Comparison of ENCODE assay signal across 10 mouse cellular contexts in the genomic region with DNA sequence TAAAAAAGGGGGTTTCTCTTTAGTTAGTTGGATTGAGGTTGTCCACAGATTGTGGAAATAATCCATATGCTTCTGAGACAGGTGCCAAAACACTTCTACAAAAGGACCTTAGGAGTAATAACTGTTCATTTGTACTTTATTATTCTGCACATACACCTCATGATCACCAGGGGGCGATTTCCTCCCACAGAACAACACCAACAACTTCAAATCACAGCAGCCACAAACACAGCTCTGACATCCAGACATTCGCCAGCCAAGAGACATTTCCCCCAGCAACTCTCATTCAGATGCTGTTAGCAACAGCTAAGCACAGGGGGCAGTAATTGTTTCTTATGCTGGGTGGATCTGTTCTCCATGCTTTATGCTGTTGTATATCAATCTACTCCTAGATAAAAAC. TPM values are rescaled to one million over a fixed set of nuclear protein-coding genes. Genes with fewer than 3 reads are reported as not detected.
A peak's percentile ranks its signal among the peaks of the same experiment; 100 is the strongest.
DNase-seq lines count a peak whose midpoint lies in the region; ATAC-seq and TF ChIP-seq lines count a peak whose summit lies in the region.
"Had no signal": no experiment of that assay in that cellular context is flagged by ENCODE, and none has a peak within 500 bp of the region (broad histone marks: within the 10 kb centered on the region; RNA-seq: fewer than 3 reads in every experiment).

No protein-coding gene starts in this region.

- H3K4me3 ChIP-seq in liver, embryonic 14.5 days (ENCODE audit: insufficient read depth in 1 of 2, low read depth in 2 of 2, low read length in 2 of 2): no peak overlapping the region
- H3K4me3 ChIP-seq in liver, embryonic 12.5 days: no peak overlapping the region
- no peak overlapping the region for H3K4me3 ChIP-seq in midbrain, embryonic 12.5 days
- H3K4me3 ChIP-seq: embryonic facial prominence, embryonic 12.5 days; liver, embryonic 15.5 days had no signal

- H3K4me2 ChIP-seq in liver, embryonic 14.5 days (ENCODE audit: low read depth): no peak overlapping the region
- H3K4me2 ChIP-seq in liver, embryonic 12.5 days: no peak overlapping the region
- no peak overlapping the region for H3K4me2 ChIP-seq in midbrain, embryonic 12.5 days (replicated peaks)
- H3K4me2 ChIP-seq: embryonic facial prominence, embryonic 12.5 days; liver, embryonic 15.5 days had no signal

- intact Hi-C loops in heart, postnatal 14 days (cut with DNase I): loop anchor here (5.0 to 10.0 kb wide), 3 partner anchors 34 to 162 kb away; a partner anchor contains a TSS

- no peaks in the 10 kb centered on the region for H3K9me3 ChIP-seq in liver, embryonic 14.5 days (ENCODE audit: control insufficient read depth, low read length)
- no peaks in the 10 kb centered on the region for H3K9me3 ChIP-seq in liver, embryonic 12.5 days (replicated peaks)
- H3K9me3 ChIP-seq in midbrain, embryonic 12.5 days: no peaks in the 10 kb centered on the region
- H3K9me3 ChIP-seq: embryonic facial prominence, embryonic 12.5 days; liver, embryonic 15.5 days had no signal

- H3K27ac ChIP-seq in liver, embryonic 14.5 days: no peak overlapping the region
- no peak overlapping the region for H3K27ac ChIP-seq in liver, embryonic 12.5 days
- no peak overlapping the region for H3K27ac ChIP-seq in midbrain, embryonic 12.5 days (replicated peaks)
- H3K27ac ChIP-seq: embryonic facial prominence, embryonic 12.5 days; liver, embryonic 15.5 days had no signal

- no peaks in the 10 kb centered on the region for H3K36me3 ChIP-seq in liver, embryonic 14.5 days (replicated peaks; ENCODE audit: control insufficient read depth, insufficient read depth, low read depth)
- H3K36me3 ChIP-seq in liver, embryonic 12.5 days: no peaks in the 10 kb centered on the region
- H3K36me3 ChIP-seq in midbrain, embryonic 12.5 days: no peaks in the 10 kb centered on the region
- H3K36me3 ChIP-seq: embryonic facial prominence, embryonic 12.5 days; liver, embryonic 15.5 days had no signal

- ATAC-seq in liver, embryonic 14.5 days (ENCODE audit: insufficient read depth): no peak
- ATAC-seq in liver, embryonic 12.5 days: no peak
- ATAC-seq in midbrain, embryonic 12.5 days (ENCODE audit: low FRiP score, low read depth): peak; percentile 63

- DNase-seq in liver, embryonic 14.5 days (ENCODE audit: low read depth in 3 of 3, low spot score in 3 of 3): no peak
- peak; percentile 87 for DNase-seq in NIH3T3 (ENCODE audit: low read depth)
- DNase-seq in embryo, embryonic 10 days (ENCODE audit: low spot score): peak; percentile 65
- peak; percentile 22 to 38 for DNase-seq in heart, postnatal 14 days
- peak; percentile 48 for DNase-seq in kidney, postnatal 14 days
- DNase-seq in yolk sac, embryonic 10.5 days (ENCODE audit: low spot score): peak; percentile 22

- 8% methylated on average over 2 of the region's 2 CpGs for WGBS in liver, embryonic 14.5 days (ENCODE audit: insufficient replicate concordance)
- 0% methylated on average over 2 of the region's 2 CpGs for WGBS in liver, embryonic 12.5 days (ENCODE audit: insufficient replicate concordance)
- WGBS in midbrain, embryonic 12.5 days: 5% methylated on average over 2 of the region's 2 CpGs

- no peaks in the 10 kb centered on the region for H3K4me1 ChIP-seq in liver, embryonic 14.5 days (replicated peaks; ENCODE audit: control insufficient read depth in 2 of 2, insufficient read depth in 2 of 2, low read length in 1 of 2)
- H3K4me1 ChIP-seq in liver, embryonic 12.5 days: no peaks in the 10 kb centered on the region
- H3K4me1 ChIP-seq in midbrain, embryonic 12.5 days: no peaks in the 10 kb centered on the region
- H3K4me1 ChIP-seq: embryonic facial prominence, embryonic 12.5 days; liver, embryonic 15.5 days had no signal

- TF ChIP-seq EP300 in liver, embryonic 14.5 days (IDR thresholded peaks at IDR 0.05; ENCODE audit: low read depth): no peak

- no peak overlapping the region for H3K9ac ChIP-seq in liver, embryonic 14.5 days (replicated peaks)
- no peak overlapping the region for H3K9ac ChIP-seq in liver, embryonic 12.5 days
- H3K9ac ChIP-seq in midbrain, embryonic 12.5 days (replicated peaks): no peak overlapping the region
- H3K9ac ChIP-seq: embryonic facial prominence, embryonic 12.5 days; liver, embryonic 15.5 days had no signal

- peak; percentile 57 for TF ChIP-seq CTCF in liver, embryonic 14.5 days (IDR thresholded peaks at IDR 0.05; ENCODE audit: low read depth)

- H3K27me3 ChIP-seq in liver, embryonic 14.5 days (ENCODE audit: control insufficient read depth, insufficient read depth, low read length): no peaks in the 10 kb centered on the region
- no peaks in the 10 kb centered on the region for H3K27me3 ChIP-seq in liver, embryonic 12.5 days (replicated peaks)
- H3K27me3 ChIP-seq in midbrain, embryonic 12.5 days: no peaks in the 10 kb centered on the region
- H3K27me3 ChIP-seq: embryonic facial prominence, embryonic 12.5 days; liver, embryonic 15.5 days had no signal

RNA-seq across cellular contexts. Expression of a gene that starts 5.3 kb away (rescaled TPM):
- not detected in 2 replicates for polyA plus RNA-seq in liver, embryonic 14.5 days (2012; rRNA removed)
- not detected in 2 replicates for polyA plus RNA-seq in liver, embryonic 14.5 days (2014; fragmentation: Nextera tagmentation; extraction: Ambion mirVana)
- not detected in 2 replicates for polyA plus RNA-seq in liver, embryonic 12.5 days (2016; fragmentation: Nextera tagmentation; extraction: Ambion mirVana)
- not detected for total RNA-seq in heart, postnatal 14 days (2021)
- not detected in 2 replicates for polyA plus RNA-seq in midbrain, embryonic 12.5 days (2016; fragmentation: Nextera tagmentation; extraction: Ambion mirVana)
- polyA plus RNA-seq: embryonic facial prominence, embryonic 12.5 days; liver, embryonic 15.5 days had no signal

RNA-seq across cellular contexts. Expression of a gene that starts 15.8 kb away (rescaled TPM):
- not detected in 2 replicates for polyA plus RNA-seq in liver, embryonic 14.5 days (2012; rRNA removed)
- polyA plus RNA-seq in liver, embryonic 14.5 days (2014; fragmentation: Nextera tagmentation; extraction: Ambion mirVana): not detected in 2 replicates
- polyA plus RNA-seq in liver, embryonic 12.5 days (2016; fragmentation: Nextera tagmentation; extraction: Ambion mirVana): not detected in 2 replicates
- not detected for total RNA-seq in heart, postnatal 14 days (2021)
- polyA plus RNA-seq in midbrain, embryonic 12.5 days (2016; fragmentation: Nextera tagmentation; extraction: Ambion mirVana): not detected in 2 replicates
- polyA plus RNA-seq: embryonic facial prominence, embryonic 12.5 days; liver, embryonic 15.5 days had no signal

RNA-seq across cellular contexts. Expression of a gene that starts 27.5 kb away (rescaled TPM):
- 4.0 and 5.9 TPM in 2 replicates for polyA plus RNA-seq in liver, embryonic 14.5 days (2012; rRNA removed)
- 1.8 and 2.0 TPM in 2 replicates for polyA plus RNA-seq in liver, embryonic 14.5 days (2014; fragmentation: Nextera tagmentation; extraction: Ambion mirVana)
- 0.63 and 0.76 TPM in 2 replicates for polyA plus RNA-seq in liver, embryonic 12.5 days (2016; fragmentation: Nextera tagmentation; extraction: Ambion mirVana)
- total RNA-seq in heart, postnatal 14 days (2021): 1 to 10 TPM; 6.6 to 7.1 TPM
- 0.43 and 0.48 TPM in 2 replicates for polyA plus RNA-seq in midbrain, embryonic 12.5 days (2016; fragmentation: Nextera tagmentation; extraction: Ambion mirVana)

RNA-seq across cellular contexts. Expression of a gene that starts 46.0 kb away (rescaled TPM):
- not detected in 2 replicates for polyA plus RNA-seq in liver, embryonic 14.5 days (2012; rRNA removed)
- polyA plus RNA-seq in liver, embryonic 14.5 days (2014; fragmentation: Nextera tagmentation; extraction: Ambion mirVana): not detected in 2 replicates
- polyA plus RNA-seq in liver, embryonic 12.5 days (2016; fragmentation: Nextera tagmentation; extraction: Ambion mirVana): not detected in 2 replicates
- not detected for total RNA-seq in heart, postnatal 14 days (2021)
- not detected in 2 replicates for polyA plus RNA-seq in midbrain, embryonic 12.5 days (2016; fragmentation: Nextera tagmentation; extraction: Ambion mirVana)
- polyA plus RNA-seq: embryonic facial prominence, embryonic 12.5 days; liver, embryonic 15.5 days had no signal

Comparison
In these comparisons a context has a peak if more than half of its experiments do, and no peak if none do; other contexts are left out.
1. DNase-seq: peak in NIH3T3 (single experiment), embryo, embryonic 10 days (single experiment), heart, postnatal 14 days (2 of 2), kidney, postnatal 14 days (single experiment) and yolk sac, embryonic 10.5 days (single experiment); none in liver, embryonic 14.5 days (0 of 3).